Mouse (Mus musculus): ENCODE measurements at regions not wholly inside any gene's neighbourhood (a gene's known extent, or its start where the extent isn't known, plus 50 kb on each side); places are given as distances from the start of the nearest gene placed in this dataset.

DNA sequence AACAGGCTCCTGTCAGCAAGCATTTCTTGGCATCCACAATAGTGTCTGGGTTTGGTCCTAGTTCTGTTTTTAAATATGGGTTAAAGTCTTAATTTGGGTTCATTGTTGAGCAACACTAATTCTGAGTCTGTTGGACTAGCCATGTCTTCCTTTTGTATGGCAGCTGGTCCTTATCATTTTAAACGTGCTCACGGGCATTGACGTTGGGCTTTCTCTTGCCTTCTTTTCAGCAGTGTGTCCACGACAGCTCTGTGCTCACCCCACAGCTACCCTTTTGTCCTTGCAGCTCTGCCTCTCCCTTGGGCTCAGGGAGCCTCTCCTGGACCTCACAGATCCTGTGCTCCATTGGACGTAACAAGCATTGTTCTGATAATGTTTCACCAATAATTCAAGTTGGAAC, 168.9 kb upstream of the Rag2 start:
- no peak for TF ChIP-seq POLR2A (IDR thresholded peaks at IDR 0.05; ENCODE audit: low read depth, low read length)
- no peak for TF ChIP-seq ZNF384 (IDR thresholded peaks at IDR 0.05; ENCODE audit: low read depth, low read length)
- TF ChIP-seq UBTF (IDR thresholded peaks at IDR 0.05; ENCODE audit: low read depth, low read length), result no peak
- no peak for TF ChIP-seq RCOR1 (conservative IDR thresholded peaks at IDR 0.05; ENCODE audit: low read depth, low read length)
- TF ChIP-seq MYC (IDR thresholded peaks at IDR 0.05; ENCODE audit: low read depth, low read length), result no peak
- TF ChIP-seq TBP (conservative IDR thresholded peaks at IDR 0.05; ENCODE audit: low read depth, low read length), result no peak

Data from CH12.LX (cell line).